Mouse (Mus musculus) heart, postnatal 0 days (tissue): ENCODE measurements at regions not wholly inside any gene's neighbourhood (a gene's known extent, or its start where the extent isn't known, plus 50 kb on each side); places are given as distances from the start of the nearest gene placed in this dataset.

Experiments
- ATAC-seq: fragments of 200-750 bp; cut with Nextera tagmentation; 2 replicates; pipeline ENCODE4 v1.8.0; 2017; ENCODE audit warnings: low read depth, moderate number of reproducible peaks, moderate library complexity; ENCODE audit not compliant: insufficient read depth
- DNase-seq: peaks from one replicate; pipeline ENCODE4 v3.0.0-alpha.2; 2016; ENCODE audit warnings: low spot score
- H3K27ac ChIP-seq: fragments of 300-500 bp; sonication (generic); 2 replicates; pipeline ENCODE4 v1.5.1; 2014; ENCODE audit warnings: low read depth, mild to moderate bottlenecking
- H3K27me3 ChIP-seq: fragments of 300-500 bp; sonication (generic); 2 replicates; pipeline ENCODE4 v1.6.1; 2014; ENCODE audit warnings: low read length, mixed read lengths; ENCODE audit not compliant: control insufficient read depth, insufficient read depth
- H3K36me3 ChIP-seq: fragments of 300-500 bp; sonication (generic); replicated peaks from 2 replicates; pipeline ENCODE4 v1.6.1; 2014; ENCODE audit warnings: low read length, mixed read lengths; ENCODE audit not compliant: control insufficient read depth, insufficient read depth
- H3K4me1 ChIP-seq: fragments of 300-500 bp; sonication (generic); 2 replicates; pipeline ENCODE4 v1.6.1; 2014; ENCODE audit warnings: antibody characterized with exemption; ENCODE audit not compliant: control insufficient read depth, insufficient read depth
- H3K4me2 ChIP-seq: fragments of 300-500 bp; sonication (generic); 2 replicates; pipeline ENCODE4 v1.6.1; 2014; ENCODE audit warnings: low read depth, mild to moderate bottlenecking, low read length, moderate library complexity
- H3K4me3 ChIP-seq: fragments of 300-500 bp; sonication (generic); 2 replicates; pipeline ENCODE4 v1.5.1; 2014; ENCODE audit warnings: low read depth, low read length
- H3K9ac ChIP-seq: fragments of 300-500 bp; sonication (generic); replicated peaks from 2 replicates; pipeline ENCODE4 v1.6.1; 2014; ENCODE audit warnings: low read depth, low read length, mixed read lengths
- H3K9me3 ChIP-seq: fragments of 300-500 bp; sonication (generic); replicated peaks from 2 replicates; pipeline ENCODE4 v1.6.1; 2016; ENCODE audit warnings: low read length; ENCODE audit not compliant: control insufficient read depth
- CTCF ChIP-seq: IDR thresholded peaks from 2 replicates; pipeline ENCODE4 v1.5.1; 2016; ENCODE audit warnings: antibody characterized with exemption, control low read depth, low read depth
- EP300 ChIP-seq: IDR thresholded peaks from 2 replicates; pipeline ENCODE4 v1.6.1; 2016; ENCODE audit warnings: antibody characterized with exemption, low read depth
- WGBS: fragments of 180-500 bp; shearing (Covaris S2); extraction: QIAGEN DNeasy Blood & Tissue Kit; methylation state at CpG from one replicate; pipeline ENCODE4 v1.1.7; 2014; 5-methylcytosine and 5-hydroxymethylcytosine counted together

- no peak for TF ChIP-seq CTCF
- TF ChIP-seq EP300, result no peak
- Histone ChIP-seq H3K36me3 (no peaks in the 10 kb centered on the region), H3K9ac (no peak overlapping the region), H3K4me2 (no peak overlapping the region), H3K9me3 (no peaks in the 10 kb centered on the region), H3K4me3 (no peak overlapping the region), H3K4me1 (no peaks in the 10 kb centered on the region), H3K27me3 (no peaks in the 10 kb centered on the region), H3K27ac (no peak overlapping the region)
- 85% methylated on average over 1 of the region's 1 CpGs for WGBS
- no peak for DNase-seq
- no peak for ATAC-seq
These were observed 881.9 kb upstream of the Gm5150 start for GRCm38 (mm10) chr3:16888132-16888531.

GRCm38 (mm10) chr3:16872337-16873117, 866.3 kb upstream of the Gm5150 start:
- H3K4me3 ChIP-seq, result no peak overlapping the region
- no peak overlapping the region for H3K9ac ChIP-seq
- no peak overlapping the region for H3K4me2 ChIP-seq
- no peak for TF ChIP-seq CTCF
- TF ChIP-seq EP300, result no peak
- no peaks in the 10 kb centered on the region for H3K36me3 ChIP-seq
- H3K27ac ChIP-seq, result no peak overlapping the region
- no peaks in the 10 kb centered on the region for H3K4me1 ChIP-seq
- DNase-seq, result no peak
- WGBS, result 57% methylated on average over 2 of the region's 2 CpGs
- no peaks in the 10 kb centered on the region for H3K9me3 ChIP-seq
- ATAC-seq, result no peak
- H3K27me3 ChIP-seq, result no peaks in the 10 kb centered on the region

DNA sequence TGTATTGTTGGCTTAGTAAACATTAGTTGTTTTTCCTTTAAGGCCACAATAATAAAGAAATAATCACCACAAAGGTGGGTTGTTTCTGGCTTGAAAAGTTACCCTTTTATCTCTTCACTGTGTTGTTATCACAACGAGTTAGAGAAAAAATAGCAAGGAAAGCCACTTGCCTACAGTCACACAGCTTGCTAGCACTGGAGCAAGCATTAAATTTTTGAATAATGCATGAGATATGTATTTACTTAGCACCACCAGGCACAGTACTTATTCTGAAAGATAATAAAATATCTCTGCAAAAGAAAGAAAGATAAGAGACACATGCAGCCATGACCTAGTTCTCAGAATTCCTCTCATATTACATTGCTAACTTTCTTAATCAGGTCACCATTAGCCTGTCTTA, 853.8 kb upstream of the Gm5150 start:
- H3K4me3 ChIP-seq, result no peak overlapping the region
- no peak overlapping the region for H3K9ac ChIP-seq
- no peaks in the 10 kb centered on the region for H3K27me3 ChIP-seq
- WGBS, result 26% methylated on average over 1 of the region's 1 CpGs
- H3K4me2 ChIP-seq, result no peak overlapping the region
- H3K9me3 ChIP-seq, result no peaks in the 10 kb centered on the region
- no peak for DNase-seq
- no peak for ATAC-seq
- H3K4me1 ChIP-seq, result no peaks in the 10 kb centered on the region
- H3K27ac ChIP-seq, result no peak overlapping the region
- TF ChIP-seq CTCF (no peak), EP300 (no peak)
- no peaks in the 10 kb centered on the region for H3K36me3 ChIP-seq

GRCm38 (mm10) chr3:16858931-16859330, 852.7 kb upstream of the Gm5150 start:
- Histone ChIP-seq H3K4me3 (no peak overlapping the region), H3K27ac (no peak overlapping the region), H3K4me1 (no peaks in the 10 kb centered on the region), H3K9me3 (no peaks in the 10 kb centered on the region), H3K36me3 (no peaks in the 10 kb centered on the region), H3K9ac (no peak overlapping the region), H3K4me2 (no peak overlapping the region), H3K27me3 (no peaks in the 10 kb centered on the region)
- no peak for TF ChIP-seq CTCF
- TF ChIP-seq EP300, result no peak
- ATAC-seq (no peak), DNase-seq (no peak)
- 58% methylated on average over 2 of the region's 2 CpGs for WGBS

DNA sequence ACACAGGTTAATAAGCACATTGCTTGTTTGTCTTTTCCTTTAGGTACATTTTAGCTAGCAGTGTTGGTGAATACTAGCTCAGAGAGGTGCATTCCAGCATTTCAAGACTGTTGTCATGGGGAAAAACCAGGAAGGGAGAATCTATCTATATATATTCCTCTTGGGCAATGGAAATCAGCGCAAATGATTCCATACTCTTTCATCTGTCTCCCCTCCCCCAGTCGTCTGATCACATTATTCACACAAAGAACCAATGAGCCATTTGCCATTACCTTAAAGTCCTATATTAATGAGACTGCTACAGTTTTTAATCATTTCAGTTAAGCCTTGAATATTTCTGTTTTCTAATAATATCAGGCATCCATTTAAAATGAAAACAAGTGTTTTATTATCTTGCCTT, 849.0 kb upstream of the Gm5150 start:
- ATAC-seq (no peak), DNase-seq (no peak)
- Histone ChIP-seq H3K27me3 (no peaks in the 10 kb centered on the region), H3K4me2 (no peak overlapping the region), H3K4me3 (no peak overlapping the region), H3K36me3 (no peaks in the 10 kb centered on the region), H3K9me3 (no peaks in the 10 kb centered on the region), H3K27ac (no peak overlapping the region), H3K4me1 (no peaks in the 10 kb centered on the region), H3K9ac (no peak overlapping the region)
- no peak for TF ChIP-seq CTCF
- no peak for TF ChIP-seq EP300
- 81% methylated on average over 2 of the region's 2 CpGs for WGBS

- no peaks in the 10 kb centered on the region for H3K36me3 ChIP-seq
- H3K9ac ChIP-seq, result no peak overlapping the region
- peak; percentile 12; the same call in 1 of the 2 replicates for TF ChIP-seq CTCF
- no peak for TF ChIP-seq EP300
- WGBS, result 44% methylated on average over 5 of the region's 5 CpGs
- H3K4me1 ChIP-seq, result no peaks in the 10 kb centered on the region
- H3K27ac ChIP-seq, result no peak overlapping the region
- H3K4me3 ChIP-seq, result no peak overlapping the region
- no peaks in the 10 kb centered on the region for H3K27me3 ChIP-seq
- no peaks in the 10 kb centered on the region for H3K9me3 ChIP-seq
- DNase-seq (no peak), ATAC-seq (no peak)
- H3K4me2 ChIP-seq, result no peak overlapping the region
These were observed 847.8 kb upstream of the Gm5150 start for GRCm38 (mm10) chr3:16853992-16854391.
